Mouse (Mus musculus) right cerebral cortex, adult 18-20 months (tissue): ENCODE results near the gene Gm4847.

Source experiments
- DNase-seq: peaks from one replicate; pipeline ENCODE4 v3.0.0; 2022; ENCODE audit warnings: mixed read lengths

Gene Gm4847

DNA sequence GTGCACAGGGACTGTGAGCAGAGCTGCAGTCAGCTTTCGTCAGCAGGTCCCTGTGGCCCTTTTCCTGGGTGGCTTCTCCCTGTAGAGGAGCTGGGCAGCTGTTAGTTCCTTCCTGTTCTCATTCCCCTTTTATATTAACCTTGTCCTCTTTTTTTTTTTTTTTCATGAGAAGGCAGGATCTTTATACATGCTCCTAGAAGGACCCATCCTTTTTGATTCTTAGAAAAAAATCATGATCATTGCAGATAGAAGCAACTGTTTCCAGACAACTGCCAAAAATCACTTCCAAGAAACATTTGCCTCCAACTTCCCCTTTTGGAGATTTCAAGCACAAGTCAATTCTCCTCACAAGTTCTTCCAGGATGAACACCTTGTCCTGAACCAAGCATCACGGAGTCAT lies at the start of gene Gm4847:
Gm4847 (minus strand) TSS at position 101 of the 400 bp plus-strand sequence.
- no peak for DNase-seq

DNA sequence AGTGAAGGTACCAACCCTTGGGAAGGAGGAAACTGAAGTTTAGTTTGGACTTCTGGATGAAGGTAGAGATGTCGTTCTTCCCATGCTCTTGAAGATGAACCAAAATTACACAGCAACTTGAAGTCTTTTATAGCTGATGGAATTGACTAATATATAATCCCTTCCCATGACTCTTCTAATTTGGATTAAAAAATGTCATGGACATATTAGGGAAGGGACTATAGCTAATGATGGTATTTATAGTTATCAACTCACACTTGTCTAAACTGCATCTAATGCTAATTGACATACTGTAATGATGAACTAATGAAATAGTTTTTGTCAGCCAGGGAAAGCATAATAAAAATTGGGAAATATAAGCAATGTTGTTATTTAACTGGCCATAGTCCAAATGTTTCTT lies 34.3 kb upstream of the Gm4847 start, which contains the start of gene Fmo9:
Fmo9 (minus strand) TSS at position 101 of the 400 bp plus-strand sequence.
- no peak for DNase-seq

DNA sequence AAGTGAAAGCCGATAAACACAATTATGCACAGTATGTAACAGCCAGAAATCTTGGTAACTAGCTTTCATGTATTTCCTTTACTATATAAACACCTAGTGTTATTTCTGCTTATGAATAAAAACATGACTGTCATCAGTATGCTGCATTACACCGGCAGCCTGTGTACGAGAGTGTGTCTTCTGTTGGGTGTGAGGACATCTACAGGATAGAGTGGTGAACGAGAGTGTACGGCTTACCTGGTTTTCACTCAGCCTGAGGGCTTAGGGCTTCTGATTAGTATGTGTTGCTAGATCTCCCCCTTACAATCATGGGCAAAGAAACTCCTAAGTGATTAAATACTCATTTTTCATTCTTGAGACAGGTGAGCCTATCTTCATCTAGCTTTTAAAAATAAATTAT lies 21.8 kb upstream of the Gm4847 start:
- DNase-seq: no peak

DNA sequence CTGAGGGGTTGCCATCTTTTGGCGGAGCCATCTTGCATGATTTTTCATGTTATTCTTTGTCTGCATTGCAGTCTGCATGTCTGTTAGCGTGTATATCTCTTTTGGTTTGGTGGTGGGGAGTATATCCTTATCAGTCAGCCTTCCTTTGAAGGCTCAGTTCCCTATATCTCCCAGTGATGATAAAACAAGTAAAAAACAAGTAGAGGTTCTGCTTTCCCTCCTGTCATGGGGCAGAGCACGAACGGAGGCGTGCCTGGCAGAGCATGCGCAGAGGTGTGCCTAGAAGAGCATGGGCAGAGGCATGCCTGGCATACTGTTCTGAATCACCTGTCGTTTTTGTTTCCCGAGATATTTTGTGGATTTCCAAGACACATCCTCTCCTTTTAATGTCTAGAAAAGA lies 13.3 kb upstream of the Gm4847 start:
- DNase-seq: no peak
